Mouse (Mus musculus) embryonic facial prominence, embryonic 13.5 days (tissue): ENCODE results near the gene Syne2. TPM values are rescaled to one million over a fixed set of nuclear protein-coding genes. Genes with fewer than 3 reads are reported as not detected.

Source experiments
- ATAC-seq: fragments of 200-750 bp; cut with Nextera tagmentation; 2 replicates; pipeline ENCODE4 v1.8.0; 2017; ENCODE audit warnings: low read depth; ENCODE audit not compliant: insufficient number of reproducible peaks, insufficient read depth, low FRiP score, low TSS enrichment
- H3K27ac ChIP-seq: fragments of 300-500 bp; sonication (generic); 2 replicates; pipeline ENCODE4 v1.5.1; 2015; ENCODE audit warnings: moderate library complexity, mild to moderate bottlenecking, inconsistent platforms
- H3K27me3 ChIP-seq: fragments of 300-500 bp; sonication (generic); 2 replicates; pipeline ENCODE4 v1.6.1; 2015; ENCODE audit warnings: mild to moderate bottlenecking, inconsistent platforms
- H3K36me3 ChIP-seq: fragments of 300-500 bp; sonication (generic); 2 replicates; pipeline ENCODE4 v1.6.1; 2015; ENCODE audit warnings: mild to moderate bottlenecking, inconsistent platforms
- H3K4me1 ChIP-seq: fragments of 300-500 bp; sonication (generic); 2 replicates; pipeline ENCODE4 v1.6.1; 2015; ENCODE audit warnings: inconsistent platforms
- H3K4me2 ChIP-seq: fragments of 300-500 bp; sonication (generic); 2 replicates; pipeline ENCODE4 v1.6.1; 2015; ENCODE audit warnings: moderate library complexity, mild to moderate bottlenecking, inconsistent platforms
- H3K4me3 ChIP-seq: fragments of 300-500 bp; sonication (generic); 2 replicates; pipeline ENCODE4 v1.5.1; 2015; ENCODE audit warnings: mild to moderate bottlenecking, inconsistent platforms
- H3K9ac ChIP-seq: fragments of 300-500 bp; sonication (generic); 2 replicates; pipeline ENCODE4 v1.6.1; 2015; ENCODE audit warnings: mild to moderate bottlenecking, inconsistent platforms
- H3K9me3 ChIP-seq: fragments of 300-500 bp; sonication (generic); 2 replicates; pipeline ENCODE4 v1.6.1; 2016; ENCODE audit warnings: inconsistent platforms
- WGBS: fragments of 180-500 bp; shearing (Covaris S2); methylation state at CpG from one replicate; pipeline ENCODE4 v1.1.7; 2015; ENCODE audit warnings: mixed read lengths; 5-methylcytosine and 5-hydroxymethylcytosine counted together
- polyA plus RNA-seq: library from polyadenylated mRNA; unstranded; fragments of >200 nt; fragmentation: Nextera tagmentation; extraction: Ambion mirVana; gene quantifications from 2 replicates; pipeline ENCODE4 v1.2.1, GENCODE M21; 2015

The Syne2 gene
- polyA plus RNA-seq, 1 experiment from 2014 or later = 67.0 TPM

- no peak overlapping the region for H3K4me2 ChIP-seq
- H3K9me3 ChIP-seq = no peaks in the 10 kb centered on the region
- peaks cover 20% of the 10 kb centered on the region; the same call in 1 of the 2 replicates for H3K4me1 ChIP-seq
- H3K9ac ChIP-seq = no peak overlapping the region
- no peak overlapping the region for H3K4me3 ChIP-seq
- ATAC-seq = no peak
- H3K36me3 ChIP-seq = no peaks in the 10 kb centered on the region
- H3K27me3 ChIP-seq = no peaks in the 10 kb centered on the region
- WGBS = 56% methylated on average over 6 of the region's 6 CpGs
- no peak overlapping the region for H3K27ac ChIP-seq
Observed at GRCm38 (mm10) chr12:75852384-75852783, 34.5 kb downstream of the Syne2 start.

GRCm38 (mm10) chr12:75853559-75853958 lies 35.6 kb downstream of the Syne2 start:
- no peak overlapping the region for H3K9ac ChIP-seq
- H3K27me3 ChIP-seq = no peaks in the 10 kb centered on the region
- no peaks in the 10 kb centered on the region for H3K9me3 ChIP-seq
- no peak overlapping the region for H3K4me3 ChIP-seq
- WGBS = 57% methylated on average over 8 of the region's 8 CpGs
- peaks cover 20% of the 10 kb centered on the region; the same call in 1 of the 2 replicates for H3K4me1 ChIP-seq
- H3K36me3 ChIP-seq = no peaks in the 10 kb centered on the region
- no peak overlapping the region for H3K4me2 ChIP-seq
- ATAC-seq = no peak
- H3K27ac ChIP-seq = no peak overlapping the region

GRCm38 (mm10) chr12:75855051-75855453 lies 37.1 kb downstream of the Syne2 start:
- H3K27ac ChIP-seq = no peak overlapping the region
- no peak overlapping the region for H3K4me2 ChIP-seq
- ATAC-seq = no peak
- 57% methylated on average over 7 of the region's 7 CpGs for WGBS
- no peaks in the 10 kb centered on the region for H3K27me3 ChIP-seq
- H3K4me1 ChIP-seq = peaks cover 20% of the 10 kb centered on the region; the same call in 1 of the 2 replicates
- H3K4me3 ChIP-seq = no peak overlapping the region
- H3K9me3 ChIP-seq = no peaks in the 10 kb centered on the region
- no peak overlapping the region for H3K9ac ChIP-seq
- H3K36me3 ChIP-seq = no peaks in the 10 kb centered on the region

- H3K27me3 ChIP-seq = no peaks in the 10 kb centered on the region
- no peaks in the 10 kb centered on the region for H3K9me3 ChIP-seq
- 87% methylated on average over 9 of the region's 9 CpGs for WGBS
Observed at GRCm38 (mm10) chr12:75855621-75856020, 37.7 kb downstream of the Syne2 start.

GRCm38 (mm10) chr12:75856096-75856868 lies 38.3 kb downstream of the Syne2 start:
- 67% methylated on average over 14 of the region's 14 CpGs for WGBS
- Histone ChIP-seq H3K9ac (no peak overlapping the region), H3K4me3 (no peak overlapping the region), H3K4me2 (no peak overlapping the region), H3K36me3 (no peaks in the 10 kb centered on the region), H3K9me3 (no peaks in the 10 kb centered on the region), H3K27ac (no peak overlapping the region), H3K27me3 (no peaks in the 10 kb centered on the region), H3K4me1 (peaks cover 13% of the 10 kb centered on the region; the same call in 1 of the 2 replicates)
- no peak for ATAC-seq

More at GRCm38 (mm10) chr12:75855621-75856020, 37.7 kb downstream of the Syne2 start:
- Histone ChIP-seq H3K4me2 (no peak overlapping the region), H3K4me1 (peaks cover 18% of the 10 kb centered on the region; the same call in 1 of the 2 replicates), H3K27ac (no peak overlapping the region), H3K4me3 (no peak overlapping the region), H3K36me3 (no peaks in the 10 kb centered on the region), H3K9ac (no peak overlapping the region)
- ATAC-seq = no peak

- WGBS = 91% methylated on average over 11 of the region's 11 CpGs
- H3K4me2 ChIP-seq = no peak overlapping the region
- no peaks in the 10 kb centered on the region for H3K27me3 ChIP-seq
- no peaks in the 10 kb centered on the region for H3K36me3 ChIP-seq
- H3K27ac ChIP-seq = no peak overlapping the region
- 0 out of 2 replicates have a peak, but pooled peaks cover 8% of the 10 kb centered on the region for H3K4me1 ChIP-seq
- no peak overlapping the region for H3K4me3 ChIP-seq
- H3K9me3 ChIP-seq = no peaks in the 10 kb centered on the region
- no peak overlapping the region for H3K9ac ChIP-seq
- no peak for ATAC-seq
Observed at GRCm38 (mm10) chr12:75859936-75860335, 42.0 kb downstream of the Syne2 start.

GRCm38 (mm10) chr12:75860843-75861242 lies 42.9 kb downstream of the Syne2 start:
- no peak overlapping the region for H3K4me3 ChIP-seq
- no peaks in the 10 kb centered on the region for H3K9me3 ChIP-seq
- no peak for ATAC-seq
- H3K4me1 ChIP-seq = 0 out of 2 replicates have a peak, but pooled peaks cover 4% of the 10 kb centered on the region
- H3K27ac ChIP-seq = no peak overlapping the region
- no peak overlapping the region for H3K9ac ChIP-seq
- WGBS = 94% methylated on average over 6 of the region's 6 CpGs
- H3K4me2 ChIP-seq = no peak overlapping the region
- no peaks in the 10 kb centered on the region for H3K27me3 ChIP-seq
- no peaks in the 10 kb centered on the region for H3K36me3 ChIP-seq

- no peak overlapping the region for H3K27ac ChIP-seq
- H3K9ac ChIP-seq = no peak overlapping the region
- WGBS = 83% methylated on average over 2 of the region's 2 CpGs
- peaks cover 18% of the 10 kb centered on the region for H3K4me1 ChIP-seq
- H3K9me3 ChIP-seq = no peaks in the 10 kb centered on the region
- H3K27me3 ChIP-seq = no peaks in the 10 kb centered on the region
- no peaks in the 10 kb centered on the region for H3K36me3 ChIP-seq
- no peak overlapping the region for H3K4me2 ChIP-seq
- no peak overlapping the region for H3K4me3 ChIP-seq
- no peak for ATAC-seq
Observed at GRCm38 (mm10) chr12:75865166-75865565, 47.2 kb downstream of the Syne2 start.

GRCm38 (mm10) chr12:75866419-75867373 lies 48.8 kb downstream of the Syne2 start:
- H3K27me3 ChIP-seq = no peaks in the 10 kb centered on the region
- WGBS = 77% methylated on average over 17 of the region's 17 CpGs
- H3K9ac ChIP-seq = no peak overlapping the region
- no peaks in the 10 kb centered on the region for H3K36me3 ChIP-seq
- peaks cover 18% of the 10 kb centered on the region for H3K4me1 ChIP-seq
- H3K27ac ChIP-seq = no peak overlapping the region
- H3K4me2 ChIP-seq = no peak overlapping the region
- ATAC-seq = no peak
- H3K9me3 ChIP-seq = no peaks in the 10 kb centered on the region
- no peak overlapping the region for H3K4me3 ChIP-seq

- WGBS = 26% methylated on average over 9 of the region's 9 CpGs
- Histone ChIP-seq H3K27ac (no peak overlapping the region), H3K4me2 (0 out of 2 replicates have a peak overlapping the region, but pooled peaks have one; percentile 27), H3K9ac (0 out of 2 replicates have a peak overlapping the region, but pooled peaks have one; percentile 22), H3K36me3 (no peaks in the 10 kb centered on the region), H3K9me3 (no peaks in the 10 kb centered on the region), H3K4me3 (no peak overlapping the region), H3K27me3 (no peaks in the 10 kb centered on the region), H3K4me1 (peaks cover 25% of the 10 kb centered on the region)
- ATAC-seq = no peak
Observed at GRCm38 (mm10) chr12:75873546-75874235, 55.8 kb downstream of the Syne2 start.
